Comparison of ENCODE assay signal across 28 mouse cellular contexts in the genomic region with DNA sequence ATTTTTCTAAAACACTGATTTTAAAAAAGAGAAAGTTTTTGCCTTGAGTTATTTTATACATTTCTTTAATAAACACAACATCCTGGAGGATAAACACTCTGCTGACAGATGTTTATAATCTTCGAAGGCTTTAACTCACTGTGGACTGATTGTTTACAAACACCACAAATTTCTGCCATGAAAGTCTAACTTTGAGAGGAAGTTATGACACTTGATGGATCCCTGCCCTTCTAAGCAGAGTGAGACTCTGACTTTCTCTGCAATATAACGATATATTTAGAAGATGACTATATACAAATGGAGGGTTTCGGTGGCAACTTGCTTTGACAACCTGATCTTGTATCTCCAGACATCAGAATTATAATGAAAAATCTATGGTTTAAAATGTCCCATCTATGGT.
"Had no signal": no experiment of that assay in that cellular context is flagged by ENCODE, and none has a peak within 500 bp of the region (broad histone marks: within the 10 kb centered on the region; RNA-seq: fewer than 3 reads in every experiment).

No protein-coding gene starts in this region.

- H3K36me3 ChIP-seq: embryonic facial prominence, embryonic 10.5 days; embryonic facial prominence, embryonic 12.5 days; embryonic facial prominence, embryonic 13.5 days; embryonic facial prominence, embryonic 15.5 days; forebrain, embryonic 10.5 days; forebrain, embryonic 12.5 days; forebrain, embryonic 15.5 days had no signal

- DNase-seq: cerebellum, adult 8-10 months; cerebellum, adult 9-10 months; cerebellum, adult 9-11 months; cerebellum, postnatal 10 days; cerebellum, postnatal 14 days; cerebellum, postnatal 25 days; cerebellum, postnatal 36 days; embryo, embryonic 11 days; forebrain, postnatal 0 days; gastrocnemius, adult 2 months; gastrocnemius, postnatal 10 days; gastrocnemius, postnatal 14 days; gastrocnemius, postnatal 25 days; gastrocnemius, postnatal 36 days; heart, adult 11 months; heart, adult 18-20 months; heart, adult 2 months had no signal

- H3K9me3 ChIP-seq: embryonic facial prominence, embryonic 10.5 days; embryonic facial prominence, embryonic 12.5 days; embryonic facial prominence, embryonic 13.5 days; embryonic facial prominence, embryonic 15.5 days; forebrain, embryonic 10.5 days; forebrain, embryonic 12.5 days; forebrain, embryonic 13.5 days; forebrain, embryonic 15.5 days had no signal

- H3K9ac ChIP-seq: embryonic facial prominence, embryonic 12.5 days; embryonic facial prominence, embryonic 13.5 days; embryonic facial prominence, embryonic 15.5 days; forebrain, embryonic 12.5 days; forebrain, embryonic 13.5 days; forebrain, embryonic 15.5 days; forebrain, postnatal 0 days had no signal

- H3K4me2 ChIP-seq: embryonic facial prominence, embryonic 12.5 days; embryonic facial prominence, embryonic 13.5 days; embryonic facial prominence, embryonic 15.5 days; forebrain, embryonic 12.5 days; forebrain, embryonic 13.5 days; forebrain, embryonic 15.5 days had no signal

- H3K27ac ChIP-seq: embryonic facial prominence, embryonic 10.5 days; embryonic facial prominence, embryonic 12.5 days; embryonic facial prominence, embryonic 13.5 days; embryonic facial prominence, embryonic 15.5 days; forebrain, embryonic 10.5 days; forebrain, embryonic 12.5 days; forebrain, embryonic 13.5 days; forebrain, embryonic 15.5 days; gastrocnemius, adult 2 months; heart, adult 2 months had no signal

- ATAC-seq: forebrain, embryonic 13.5 days; forebrain, embryonic 14.5 days; forebrain, embryonic 15.5 days; forebrain, embryonic 16.5 days; forebrain, postnatal 0 days had no signal

- H3K4me3 ChIP-seq: embryonic facial prominence, embryonic 10.5 days; embryonic facial prominence, embryonic 12.5 days; embryonic facial prominence, embryonic 13.5 days; embryonic facial prominence, embryonic 15.5 days; erythroblast, embryonic 14.5 days; forebrain, embryonic 10.5 days; forebrain, embryonic 12.5 days; forebrain, embryonic 13.5 days; forebrain, embryonic 15.5 days; gastrocnemius, adult 2 months; heart, adult 2 months had no signal

- H3K4me1 ChIP-seq: embryonic facial prominence, embryonic 10.5 days; embryonic facial prominence, embryonic 12.5 days; embryonic facial prominence, embryonic 13.5 days; embryonic facial prominence, embryonic 15.5 days; forebrain, embryonic 10.5 days; forebrain, embryonic 12.5 days; forebrain, embryonic 13.5 days; forebrain, embryonic 15.5 days had no signal

- H3K27me3 ChIP-seq: embryonic facial prominence, embryonic 12.5 days; embryonic facial prominence, embryonic 13.5 days; embryonic facial prominence, embryonic 15.5 days; forebrain, embryonic 12.5 days; forebrain, embryonic 13.5 days; forebrain, embryonic 15.5 days had no signal
